Mouse (Mus musculus): ENCODE data around the gene Ppp1r9a. TPM values are rescaled to one million over a fixed set of nuclear protein-coding genes. Genes with fewer than 3 reads are reported as not detected.
A peak's percentile ranks its signal among the peaks of the same experiment; 100 is the strongest.

Gene Ppp1r9a
- polyA plus RNA-seq, 1 experiment = 3.5 TPM

GRCm38 (mm10) chr6:5154786-5155185 lies 252.1 kb downstream of the Ppp1r9a start:
- Histone ChIP-seq H3K27ac (ENCODE audit: control insufficient read depth, insufficient read depth, low read depth, low read length, poor library complexity) (no peak overlapping the region), H3K4me1 (ENCODE audit: control insufficient read depth, insufficient read depth, low read length) (peaks cover 2% of the 10 kb centered on the region), H3K4me3 (replicated peaks; ENCODE audit: control insufficient read depth, low read depth, low read length) (no peak overlapping the region)
- no peak for TF ChIP-seq CTCF (IDR thresholded peaks at IDR 0.05; ENCODE audit: control insufficient read depth, insufficient read depth, low read length)
- TF ChIP-seq POLR2A (IDR thresholded peaks at IDR 0.05; ENCODE audit: borderline replicate concordance, control insufficient read depth, low read depth, low read length) = no peak
- WGBS = 71% methylated on average over 6 of the region's 6 CpGs

GRCm38 (mm10) chr6:5155313-5155927 lies 252.7 kb downstream of the Ppp1r9a start:
- no peak for TF ChIP-seq CTCF (IDR thresholded peaks at IDR 0.05; ENCODE audit: control insufficient read depth, insufficient read depth, low read length)
- peak overlapping the region; percentile 75 for H3K27ac ChIP-seq (ENCODE audit: control insufficient read depth, insufficient read depth, low read depth, low read length, poor library complexity)
- H3K4me3 ChIP-seq (replicated peaks; ENCODE audit: control insufficient read depth, low read depth, low read length) = no peak overlapping the region

DNA sequence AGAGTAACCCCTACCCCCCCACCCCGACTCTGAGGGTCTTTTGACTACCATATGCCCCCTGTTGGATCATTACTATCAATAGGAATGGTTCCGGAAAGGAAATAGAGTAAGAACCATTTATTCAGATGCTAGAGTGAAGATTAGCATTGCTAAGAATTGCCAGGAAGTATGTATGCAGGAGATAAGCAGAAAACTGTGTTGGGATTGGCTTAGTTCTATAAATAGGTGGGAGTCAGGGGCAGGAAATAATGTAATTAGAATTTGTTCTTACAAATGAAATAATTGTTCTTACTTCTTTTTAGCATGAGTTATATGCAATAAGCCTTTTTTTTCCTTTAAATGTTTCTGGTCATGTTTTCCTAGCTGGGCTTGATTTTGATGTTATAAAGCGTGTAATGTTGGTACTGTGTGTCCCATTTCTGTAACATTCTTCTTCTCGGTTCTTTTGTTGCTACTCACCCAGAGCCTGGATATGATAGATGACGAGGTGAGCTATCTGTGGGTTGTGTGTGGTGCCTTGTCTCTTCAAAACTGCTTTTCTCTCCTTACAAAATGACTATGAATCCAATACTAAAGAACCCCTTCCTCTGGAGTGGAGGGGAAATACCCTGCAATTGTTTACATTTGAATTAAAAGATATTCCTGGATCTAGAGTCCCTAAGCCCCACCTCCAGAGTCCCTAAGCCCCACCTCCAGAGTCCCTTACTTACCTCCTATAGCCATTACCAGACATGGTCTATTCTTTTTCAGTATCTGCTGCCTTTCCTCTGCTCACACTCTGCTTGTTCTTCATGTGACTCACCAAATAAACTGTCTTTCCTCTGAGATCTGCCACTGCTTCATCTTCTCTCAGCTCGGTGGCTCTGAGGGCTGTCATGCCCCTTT lies 254.1 kb downstream of the Ppp1r9a start:
- no peak overlapping the region for H3K4me3 ChIP-seq (replicated peaks; ENCODE audit: control insufficient read depth, low read depth, low read length)
- H3K27ac ChIP-seq (ENCODE audit: control insufficient read depth, insufficient read depth, low read depth, low read length, poor library complexity) = no peak overlapping the region
- H3K4me1 ChIP-seq (ENCODE audit: control insufficient read depth, insufficient read depth, low read length) = peaks cover 2% of the 10 kb centered on the region
- WGBS = 40% methylated on average over 6 of the region's 6 CpGs
- no peak for TF ChIP-seq POLR2A (IDR thresholded peaks at IDR 0.05; ENCODE audit: borderline replicate concordance, control insufficient read depth, low read depth, low read length)
- no peak for TF ChIP-seq CTCF (IDR thresholded peaks at IDR 0.05; ENCODE audit: control insufficient read depth, insufficient read depth, low read length)

More at GRCm38 (mm10) chr6:5155313-5155927, 252.7 kb downstream of the Ppp1r9a start:
- 54% methylated on average over 1 of the region's 1 CpGs for WGBS
- H3K4me1 ChIP-seq (ENCODE audit: control insufficient read depth, insufficient read depth, low read length) = peaks cover 2% of the 10 kb centered on the region

DNA sequence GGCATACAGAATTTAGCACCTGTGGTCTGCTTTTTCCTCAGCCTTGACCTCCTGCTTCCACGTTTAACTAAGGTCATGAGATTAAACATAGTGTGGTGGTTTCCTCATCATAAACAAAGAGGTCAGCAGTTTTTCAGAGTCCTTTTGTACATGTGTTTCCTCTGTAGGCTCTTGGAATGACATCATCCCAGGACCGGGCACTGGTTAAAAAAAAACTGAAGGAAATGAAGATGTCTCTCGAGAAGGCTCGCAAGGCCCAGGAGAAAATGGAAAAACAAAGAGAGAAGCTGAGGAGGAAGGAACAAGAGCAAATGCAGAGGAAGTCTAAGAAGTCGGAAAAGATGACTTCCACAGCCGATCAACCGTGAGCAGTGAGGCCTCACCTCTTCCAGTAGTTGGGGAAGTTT lies 256.7 kb downstream of the Ppp1r9a start:
- H3K27ac ChIP-seq (ENCODE audit: control insufficient read depth, insufficient read depth, low read depth, low read length, poor library complexity) = no peak overlapping the region
- TF ChIP-seq CTCF (IDR thresholded peaks at IDR 0.05; ENCODE audit: control insufficient read depth, insufficient read depth, low read length) (no peak), POLR2A (IDR thresholded peaks at IDR 0.05; ENCODE audit: borderline replicate concordance, control insufficient read depth, low read depth, low read length) (no peak)
- peaks cover 2% of the 10 kb centered on the region for H3K4me1 ChIP-seq (ENCODE audit: control insufficient read depth, insufficient read depth, low read length)
- no peak overlapping the region for H3K4me3 ChIP-seq (replicated peaks; ENCODE audit: control insufficient read depth, low read depth, low read length)
- WGBS = 42% methylated on average over 7 of the region's 7 CpGs

- H3K27ac ChIP-seq (ENCODE audit: control insufficient read depth, insufficient read depth, low read depth, low read length, poor library complexity) = no peak overlapping the region
- H3K4me3 ChIP-seq (replicated peaks; ENCODE audit: control insufficient read depth, low read depth, low read length) = no peak overlapping the region
- H3K4me1 ChIP-seq (ENCODE audit: control insufficient read depth, insufficient read depth, low read length) = no peaks in the 10 kb centered on the region; the same call in 1 of the 2 replicates
- WGBS = 71% methylated on average over 6 of the region's 6 CpGs
- no peak for TF ChIP-seq POLR2A (IDR thresholded peaks at IDR 0.05; ENCODE audit: borderline replicate concordance, control insufficient read depth, low read depth, low read length)
- no peak for TF ChIP-seq CTCF (IDR thresholded peaks at IDR 0.05; ENCODE audit: control insufficient read depth, insufficient read depth, low read length)
Observed at GRCm38 (mm10) chr6:5162052-5162451, 259.3 kb downstream of the Ppp1r9a start.

GRCm38 (mm10) chr6:5163507-5164144 lies 260.9 kb downstream of the Ppp1r9a start:
- H3K4me3 ChIP-seq (replicated peaks; ENCODE audit: control insufficient read depth, low read depth, low read length) = no peak overlapping the region
- no peak overlapping the region for H3K27ac ChIP-seq (ENCODE audit: control insufficient read depth, insufficient read depth, low read depth, low read length, poor library complexity)
- 90% methylated on average over 14 of the region's 14 CpGs for WGBS
- no peaks in the 10 kb centered on the region; the same call in 1 of the 2 replicates for H3K4me1 ChIP-seq (ENCODE audit: control insufficient read depth, insufficient read depth, low read length)
- TF ChIP-seq CTCF (IDR thresholded peaks at IDR 0.05; ENCODE audit: control insufficient read depth, insufficient read depth, low read length) = no peak
- no peak for TF ChIP-seq POLR2A (IDR thresholded peaks at IDR 0.05; ENCODE audit: borderline replicate concordance, control insufficient read depth, low read depth, low read length)

- H3K4me3 ChIP-seq (replicated peaks; ENCODE audit: control insufficient read depth, low read depth, low read length) = no peak overlapping the region
- TF ChIP-seq CTCF (IDR thresholded peaks at IDR 0.05; ENCODE audit: control insufficient read depth, insufficient read depth, low read length) (no peak), POLR2A (IDR thresholded peaks at IDR 0.05; ENCODE audit: borderline replicate concordance, control insufficient read depth, low read depth, low read length) (no peak)
- 25% methylated on average over 9 of the region's 9 CpGs for WGBS
- no peaks in the 10 kb centered on the region; the same call in 1 of the 2 replicates for H3K4me1 ChIP-seq (ENCODE audit: control insufficient read depth, insufficient read depth, low read length)
- no peak overlapping the region for H3K27ac ChIP-seq (ENCODE audit: control insufficient read depth, insufficient read depth, low read depth, low read length, poor library complexity)
Observed at GRCm38 (mm10) chr6:5164855-5165254, 262.1 kb downstream of the Ppp1r9a start.
